Mouse (Mus musculus) heart, postnatal 14 days (tissue): ENCODE measurements at regions not wholly inside any gene's neighbourhood (a gene's known extent, or its start where the extent isn't known, plus 50 kb on each side); places are given as distances from the start of the nearest gene placed in this dataset.

Experiments used
- DNase-seq, 2 experiments: peaks; one replicate each; pipeline ENCODE4 v3.0.0; 2021 to 2022
- intact Hi-C: fragments of 180-260 bp; cut with DNase I; formaldehyde crosslinking; loops from one replicate; pipeline ENCODE4 v1.15.1; 2025

- intact Hi-C loops, result no loop called here
- no peak for DNase-seq
Observed at GRCm38 (mm10) chr9:112799583-112800220, 564.0 kb upstream of the Arpp21 start.

- intact Hi-C loops, result no loop called here
- DNase-seq, result no peak
Observed at GRCm38 (mm10) chr9:112793537-112793936, 557.8 kb upstream of the Arpp21 start.

- intact Hi-C loops, result no loop called here
- no peak for DNase-seq
Observed at GRCm38 (mm10) chr9:112771981-112772380, 536.2 kb upstream of the Arpp21 start.

GRCm38 (mm10) chr9:112744616-112745015 is 508.9 kb upstream of the Arpp21 start:
- no peak for DNase-seq
- intact Hi-C loops, result no loop called here

- intact Hi-C loops, result no loop called here
- no peak for DNase-seq
Observed at GRCm38 (mm10) chr9:112743871-112744590, 508.3 kb upstream of the Arpp21 start.

GRCm38 (mm10) chr9:112735761-112736160 is 500.0 kb upstream of the Arpp21 start:
- DNase-seq, result no peak
- intact Hi-C loops, result no loop called here

- DNase-seq, result peak in 1 of 2 experiments; percentile 0
- intact Hi-C loops, result no loop called here
Observed at GRCm38 (mm10) chr9:112725523-112725922, 489.8 kb upstream of the Arpp21 start.

GRCm38 (mm10) chr9:112725103-112725502 is 489.4 kb upstream of the Arpp21 start:
- intact Hi-C loops, result no loop called here
- no peak for DNase-seq

- no peak for DNase-seq
- intact Hi-C loops, result no loop called here
Observed at GRCm38 (mm10) chr9:112723346-112723745, 487.6 kb upstream of the Arpp21 start.

GRCm38 (mm10) chr9:112722501-112722900 is 486.8 kb upstream of the Arpp21 start:
- DNase-seq, result no peak
- intact Hi-C loops, result no loop called here

- no peak for DNase-seq
- intact Hi-C loops, result no loop called here
Observed at GRCm38 (mm10) chr9:112715197-112715762, 479.5 kb upstream of the Arpp21 start.

GRCm38 (mm10) chr9:112678866-112679265 is 443.1 kb upstream of the Arpp21 start:
- intact Hi-C loops, result no loop called here
- DNase-seq, result no peak

- intact Hi-C loops, result no loop called here
- DNase-seq, result no peak
Observed at GRCm38 (mm10) chr9:112675232-112675631, 439.5 kb upstream of the Arpp21 start.
